Comparison of ENCODE assay signal across 10 mouse cellular contexts in genomic region chr9:31290201-31290862, GRCm38 (mm10). TPM values are rescaled to one million over a fixed set of nuclear protein-coding genes. Genes with fewer than 3 reads are reported as not detected.
DNase-seq lines count a peak whose midpoint lies in the region; ATAC-seq and TF ChIP-seq lines count a peak whose summit lies in the region.
"Had no signal": no experiment of that assay in that cellular context is flagged by ENCODE, and none has a peak within 500 bp of the region (broad histone marks: within the 10 kb centered on the region; RNA-seq: fewer than 3 reads in every experiment).

No protein-coding gene starts in this region.

- H3K4me3 ChIP-seq in kidney, postnatal 0 days (replicated peaks; ENCODE audit: low read depth, low read length): no peak overlapping the region
- H3K4me3 ChIP-seq in kidney, embryonic 16.5 days (ENCODE audit: low read length): no peak overlapping the region
- no peak overlapping the region for H3K4me3 ChIP-seq in stomach, embryonic 15.5 days (replicated peaks)
- H3K4me3 ChIP-seq: heart, adult 2 months; neural tube, embryonic 12.5 days had no signal

- H3K4me1 ChIP-seq in kidney, postnatal 0 days (replicated peaks; ENCODE audit: insufficient read depth, low read length): 0 out of 2 replicates have a peak, but pooled peaks cover 3% of the 10 kb centered on the region
- no peaks in the 10 kb centered on the region; the same call in 1 of the 2 replicates for H3K4me1 ChIP-seq in kidney, embryonic 16.5 days (ENCODE audit: insufficient read depth, low read length)
- no peaks in the 10 kb centered on the region; the same call in 1 of the 2 replicates for H3K4me1 ChIP-seq in stomach, embryonic 15.5 days
- H3K4me1 ChIP-seq: neural tube, embryonic 12.5 days had no signal

- peak overlapping the region; percentile 47; the same call in 1 of the 2 replicates for H3K27ac ChIP-seq in kidney, postnatal 0 days
- no peak overlapping the region for H3K27ac ChIP-seq in kidney, embryonic 16.5 days (ENCODE audit: low read length)
- H3K27ac ChIP-seq in stomach, embryonic 15.5 days: no peak overlapping the region
- H3K27ac ChIP-seq: heart, adult 2 months; neural tube, embryonic 12.5 days had no signal

- no peak for TF ChIP-seq CTCF in kidney, postnatal 0 days (IDR thresholded peaks at IDR 0.05; ENCODE audit: low read depth)

- ATAC-seq in kidney, postnatal 0 days (replicated peaks; ENCODE audit: low FRiP score, low read depth): no peak
- ATAC-seq in kidney, embryonic 16.5 days (ENCODE audit: low FRiP score, low TSS enrichment): no peak
- peak; percentile 16; the same call in 1 of the 2 replicates for ATAC-seq in stomach, embryonic 15.5 days (ENCODE audit: insufficient read depth, low FRiP score, low read depth)
- no peak for ATAC-seq in megakaryocyte-erythroid progenitor cell, adult 5-6 weeks (replicated peaks; ENCODE audit: low FRiP score, low TSS enrichment, poor library complexity, severe bottlenecking)

- H3K9me3 ChIP-seq in kidney, postnatal 0 days (replicated peaks; ENCODE audit: low read length): no peaks in the 10 kb centered on the region
- no peaks in the 10 kb centered on the region for H3K9me3 ChIP-seq in kidney, embryonic 16.5 days (ENCODE audit: low read length)
- H3K9me3 ChIP-seq in stomach, embryonic 15.5 days: no peaks in the 10 kb centered on the region
- H3K9me3 ChIP-seq: neural tube, embryonic 12.5 days had no signal

- H3K36me3 ChIP-seq in kidney, postnatal 0 days (ENCODE audit: insufficient read depth, low read length): no peaks in the 10 kb centered on the region
- H3K36me3 ChIP-seq in kidney, embryonic 16.5 days (ENCODE audit: insufficient read depth, low read length): no peaks in the 10 kb centered on the region
- no peaks in the 10 kb centered on the region for H3K36me3 ChIP-seq in stomach, embryonic 15.5 days

- no peak for DNase-seq in kidney, postnatal 0 days (ENCODE audit: low spot score)
- DNase-seq in CD4-positive helper T cell, adult 2 months (ENCODE audit: low read depth, low spot score): peak; percentile 52
- DNase-seq in adrenal gland, postnatal 25 days: peak; percentile 44
- DNase-seq in layer of hippocampus, postnatal 14 days (ENCODE audit: low spot score in 2 of 2): peak; percentile 16 to 26
- DNase-seq in frontal cortex, postnatal 25 days (ENCODE audit: low spot score in 2 of 2): no peak

- H3K9ac ChIP-seq in kidney, postnatal 0 days (ENCODE audit: low read depth, low read length): no peak overlapping the region
- no peak overlapping the region for H3K9ac ChIP-seq in kidney, embryonic 16.5 days (replicated peaks; ENCODE audit: low read length)
- no peak overlapping the region for H3K9ac ChIP-seq in stomach, embryonic 15.5 days
- H3K9ac ChIP-seq: neural tube, embryonic 12.5 days had no signal

- H3K4me2 ChIP-seq in kidney, postnatal 0 days (ENCODE audit: low read length): no peak overlapping the region
- no peak overlapping the region for H3K4me2 ChIP-seq in kidney, embryonic 16.5 days (replicated peaks; ENCODE audit: low read depth, low read length)
- no peak overlapping the region for H3K4me2 ChIP-seq in stomach, embryonic 15.5 days
- H3K4me2 ChIP-seq: neural tube, embryonic 12.5 days had no signal

- 68% methylated on average over 14 of the region's 14 CpGs for WGBS in kidney, postnatal 0 days
- 80% methylated on average over 14 of the region's 14 CpGs for WGBS in kidney, embryonic 16.5 days
- 69% methylated on average over 14 of the region's 14 CpGs for WGBS in stomach, embryonic 15.5 days

- H3K27me3 ChIP-seq in kidney, postnatal 0 days (ENCODE audit: insufficient read depth, low read length): no peaks in the 10 kb centered on the region
- H3K27me3 ChIP-seq in kidney, embryonic 16.5 days (ENCODE audit: insufficient read depth, low read length): no peaks in the 10 kb centered on the region
- no peaks in the 10 kb centered on the region for H3K27me3 ChIP-seq in stomach, embryonic 15.5 days (replicated peaks)
- H3K27me3 ChIP-seq: neural tube, embryonic 12.5 days had no signal

RNA-seq across cellular contexts. Expression of gene Prdm10, which starts 10.0 kb away (rescaled TPM):
- polyA plus RNA-seq in kidney, postnatal 0 days (2015; fragmentation: Nextera tagmentation; extraction: Ambion mirVana): 1.9 TPM in 2 replicates
- polyA plus RNA-seq in kidney, embryonic 16.5 days (2015; fragmentation: Nextera tagmentation; extraction: Ambion mirVana): 5.4 and 5.8 TPM in 2 replicates
- 9.7 and 12.1 TPM in 2 replicates for total RNA-seq in adrenal gland, postnatal 25 days (2021)
- total RNA-seq in layer of hippocampus, postnatal 14 days (2021): 10 to 100 TPM; 16.8 to 17.2 TPM
- 4.2 and 5.1 TPM in 2 replicates for polyA plus RNA-seq in stomach, embryonic 15.5 days (2015; fragmentation: Nextera tagmentation; extraction: Ambion mirVana)
- total RNA-seq in megakaryocyte-erythroid progenitor cell, adult 5-6 weeks (2014; fragmentation: Nextera tagmentation): 14.0 and 20.2 TPM in 2 replicates
- total RNA-seq in megakaryocyte-erythroid progenitor cell, adult 5-6 weeks (2017): 8.8 and 10.1 TPM in 2 replicates

Comparison
In these comparisons a context has a peak if more than half of its experiments do, and no peak if none do; other contexts are left out.
1. DNase-seq: peak in CD4-positive helper T cell, adult 2 months (single experiment), adrenal gland, postnatal 25 days (single experiment) and layer of hippocampus, postnatal 14 days (2 of 2); none in kidney, postnatal 0 days (single experiment) and frontal cortex, postnatal 25 days (0 of 2).